Mouse (Mus musculus): Measurements from ENCODE around the gene E130311K13Rik. TPM values are rescaled to one million over a fixed set of nuclear protein-coding genes. Genes with fewer than 3 reads are reported as not detected.
A peak's percentile ranks its signal among the peaks of the same experiment; 100 is the strongest.

E130311K13Rik gene
- polyA plus RNA-seq, 1 experiment: not detected

- H3K4me1 ChIP-seq (ENCODE audit: control insufficient read depth, insufficient read depth, low read length): peaks cover 4% of the 10 kb centered on the region; the same call in 1 of the 2 replicates
- TF ChIP-seq CTCF (IDR thresholded peaks at IDR 0.05; ENCODE audit: insufficient read depth, low read depth, low read length) (no peak), POLR2A (IDR thresholded peaks at IDR 0.05; ENCODE audit: insufficient read depth, low read depth, low read length) (no peak)
- whole genome bisulfite sequencing: under 1% methylated on average over 41 of the region's 41 CpGs
- peak overlapping the region; percentile 71 for H3K4me3 ChIP-seq (ENCODE audit: insufficient read depth, low read depth, low read length)
- H3K27ac ChIP-seq (ENCODE audit: insufficient read depth, low read depth, low read length): no peak overlapping the region
These were observed 30.5 kb downstream of the E130311K13Rik start for GRCm38 (mm10) chr3:63898581-63899308.

GRCm38 (mm10) chr3:63897177-63897576 lies 32.1 kb downstream of the E130311K13Rik start:
- no peak overlapping the region for H3K4me3 ChIP-seq (ENCODE audit: insufficient read depth, low read depth, low read length)
- WGBS: 38% methylated on average over 1 of the region's 1 CpGs
- H3K4me1 ChIP-seq (ENCODE audit: control insufficient read depth, insufficient read depth, low read length): peaks cover 4% of the 10 kb centered on the region; the same call in 1 of the 2 replicates
- TF ChIP-seq CTCF (IDR thresholded peaks at IDR 0.05; ENCODE audit: insufficient read depth, low read depth, low read length) (no peak), POLR2A (IDR thresholded peaks at IDR 0.05; ENCODE audit: insufficient read depth, low read depth, low read length) (no peak)
- no peak overlapping the region for H3K27ac ChIP-seq (ENCODE audit: insufficient read depth, low read depth, low read length)

- TF ChIP-seq POLR2A (IDR thresholded peaks at IDR 0.05; ENCODE audit: insufficient read depth, low read depth, low read length) (no peak), CTCF (IDR thresholded peaks at IDR 0.05; ENCODE audit: insufficient read depth, low read depth, low read length) (no peak)
- H3K4me3 ChIP-seq (ENCODE audit: insufficient read depth, low read depth, low read length): no peak overlapping the region
- no peak overlapping the region for H3K27ac ChIP-seq (ENCODE audit: insufficient read depth, low read depth, low read length)
- H3K4me1 ChIP-seq (ENCODE audit: control insufficient read depth, insufficient read depth, low read length): peaks cover 4% of the 10 kb centered on the region; the same call in 1 of the 2 replicates
- WGBS: 68% methylated on average over 4 of the region's 4 CpGs
These were observed 33.0 kb downstream of the E130311K13Rik start for GRCm38 (mm10) chr3:63896303-63896702.

- no peak for TF ChIP-seq POLR2A (IDR thresholded peaks at IDR 0.05; ENCODE audit: insufficient read depth, low read depth, low read length)
- TF ChIP-seq CTCF (IDR thresholded peaks at IDR 0.05; ENCODE audit: insufficient read depth, low read depth, low read length): no peak
- WGBS: 30% methylated on average over 2 of the region's 2 CpGs
- Histone ChIP-seq H3K4me1 (ENCODE audit: control insufficient read depth, insufficient read depth, low read length) (peaks cover 4% of the 10 kb centered on the region; the same call in 1 of the 2 replicates), H3K4me3 (ENCODE audit: insufficient read depth, low read depth, low read length) (no peak overlapping the region), H3K27ac (ENCODE audit: insufficient read depth, low read depth, low read length) (no peak overlapping the region)
These were observed 33.5 kb downstream of the E130311K13Rik start for GRCm38 (mm10) chr3:63895786-63896185.

- Histone ChIP-seq H3K4me1 (ENCODE audit: control insufficient read depth, insufficient read depth, low read length) (no peaks in the 10 kb centered on the region), H3K4me3 (ENCODE audit: insufficient read depth, low read depth, low read length) (no peak overlapping the region), H3K27ac (ENCODE audit: insufficient read depth, low read depth, low read length) (no peak overlapping the region)
- TF ChIP-seq POLR2A (IDR thresholded peaks at IDR 0.05; ENCODE audit: insufficient read depth, low read depth, low read length): no peak
- no peak for TF ChIP-seq CTCF (IDR thresholded peaks at IDR 0.05; ENCODE audit: insufficient read depth, low read depth, low read length)
- 62% methylated on average over 7 of the region's 7 CpGs for WGBS
These were observed 35.6 kb downstream of the E130311K13Rik start for GRCm38 (mm10) chr3:63893677-63894076.

GRCm38 (mm10) chr3:63892154-63892553 lies 37.1 kb downstream of the E130311K13Rik start:
- Histone ChIP-seq H3K4me1 (ENCODE audit: control insufficient read depth, insufficient read depth, low read length) (no peaks in the 10 kb centered on the region), H3K27ac (ENCODE audit: insufficient read depth, low read depth, low read length) (no peak overlapping the region), H3K4me3 (ENCODE audit: insufficient read depth, low read depth, low read length) (no peak overlapping the region)
- TF ChIP-seq POLR2A (IDR thresholded peaks at IDR 0.05; ENCODE audit: insufficient read depth, low read depth, low read length): no peak
- 22% methylated on average over 3 of the region's 3 CpGs for WGBS

GRCm38 (mm10) chr3:63881065-63881464 lies 48.2 kb downstream of the E130311K13Rik start:
- no peak for TF ChIP-seq CTCF (IDR thresholded peaks at IDR 0.05; ENCODE audit: insufficient read depth, low read depth, low read length)
- no peak for TF ChIP-seq POLR2A (IDR thresholded peaks at IDR 0.05; ENCODE audit: insufficient read depth, low read depth, low read length)
- H3K27ac ChIP-seq (ENCODE audit: insufficient read depth, low read depth, low read length): no peak overlapping the region
- no peaks in the 10 kb centered on the region for H3K4me1 ChIP-seq (ENCODE audit: control insufficient read depth, insufficient read depth, low read length)
- WGBS: 89% methylated on average over 2 of the region's 2 CpGs
- H3K4me3 ChIP-seq (ENCODE audit: insufficient read depth, low read depth, low read length): no peak overlapping the region

GRCm38 (mm10) chr3:63878995-63879666 lies 50.1 kb downstream of the E130311K13Rik start:
- Histone ChIP-seq H3K4me1 (ENCODE audit: control insufficient read depth, insufficient read depth, low read length) (no peaks in the 10 kb centered on the region), H3K4me3 (ENCODE audit: insufficient read depth, low read depth, low read length) (no peak overlapping the region), H3K27ac (ENCODE audit: insufficient read depth, low read depth, low read length) (no peak overlapping the region)
- TF ChIP-seq POLR2A (IDR thresholded peaks at IDR 0.05; ENCODE audit: insufficient read depth, low read depth, low read length): no peak
- no peak for TF ChIP-seq CTCF (IDR thresholded peaks at IDR 0.05; ENCODE audit: insufficient read depth, low read depth, low read length)
- WGBS: 48% methylated on average over 4 of the region's 4 CpGs

GRCm38 (mm10) chr3:63872818-63873217 lies 56.5 kb downstream of the E130311K13Rik start:
- no peaks in the 10 kb centered on the region for H3K4me1 ChIP-seq (ENCODE audit: control insufficient read depth, insufficient read depth, low read length)
- TF ChIP-seq CTCF (IDR thresholded peaks at IDR 0.05; ENCODE audit: insufficient read depth, low read depth, low read length) (no peak), POLR2A (IDR thresholded peaks at IDR 0.05; ENCODE audit: insufficient read depth, low read depth, low read length) (no peak)
- H3K4me3 ChIP-seq (ENCODE audit: insufficient read depth, low read depth, low read length): no peak overlapping the region
- 89% methylated on average over 1 of the region's 1 CpGs for WGBS
- no peak overlapping the region for H3K27ac ChIP-seq (ENCODE audit: insufficient read depth, low read depth, low read length)

Data from olfactory bulb, adult 2 months (tissue).